Mouse (Mus musculus): ENCODE results near the gene Cyld.

GRCm38 (mm10) chr8:88677071-88677470, 19.8 kb upstream of the Cyld start:
- TF ChIP-seq POLR2A (IDR thresholded peaks at IDR 0.05; ENCODE audit: insufficient read length, low read depth), result no peak
- no peak for TF ChIP-seq CEBPB (IDR thresholded peaks at IDR 0.05; ENCODE audit: insufficient read depth, poor library complexity, severe bottlenecking)
